In genomic region chr6:95150885-95151284, GRCm38 (mm10) we compare ENCODE assay signal across 33 mouse cellular contexts.
"Had no signal": no experiment of that assay in that cellular context is flagged by ENCODE, and none has a peak within 500 bp of the region (broad histone marks: within the 10 kb centered on the region; RNA-seq: fewer than 3 reads in every experiment).

No protein-coding gene starts in this region.

- H3K9me3 ChIP-seq: heart, embryonic 10.5 days; heart, embryonic 12.5 days; heart, embryonic 13.5 days; heart, embryonic 15.5 days; hindbrain, embryonic 10.5 days; hindbrain, embryonic 12.5 days; hindbrain, embryonic 13.5 days; hindbrain, embryonic 15.5 days; intestine, embryonic 15.5 days; kidney, embryonic 15.5 days had no signal

- H3K27ac ChIP-seq: heart, embryonic 10.5 days; heart, embryonic 13.5 days; heart, embryonic 15.5 days; hindbrain, embryonic 10.5 days; hindbrain, embryonic 12.5 days; hindbrain, embryonic 13.5 days; hindbrain, embryonic 14.5 days; hindbrain, embryonic 15.5 days; hindbrain, postnatal 0 days; intestine, embryonic 15.5 days; kidney, embryonic 15.5 days; kidney, postnatal 0 days; layer of hippocampus, adult 2 months had no signal

- H3K27me3 ChIP-seq: heart, embryonic 12.5 days; heart, embryonic 13.5 days; heart, embryonic 15.5 days; hindbrain, embryonic 12.5 days; hindbrain, embryonic 13.5 days; hindbrain, embryonic 15.5 days; intestine, embryonic 15.5 days; kidney, embryonic 15.5 days had no signal

- H3K36me3 ChIP-seq: heart, embryonic 10.5 days; heart, embryonic 12.5 days; heart, embryonic 13.5 days; heart, embryonic 15.5 days; hindbrain, embryonic 10.5 days; hindbrain, embryonic 12.5 days; hindbrain, embryonic 13.5 days; hindbrain, embryonic 15.5 days; intestine, embryonic 15.5 days; kidney, embryonic 15.5 days had no signal

- H3K4me1 ChIP-seq: heart, embryonic 12.5 days; heart, embryonic 13.5 days; heart, embryonic 15.5 days; hindbrain, embryonic 12.5 days; hindbrain, embryonic 13.5 days; hindbrain, embryonic 15.5 days; intestine, embryonic 15.5 days; kidney, embryonic 15.5 days had no signal

- ATAC-seq: hindbrain, embryonic 16.5 days; hindbrain, postnatal 0 days; inflammation-experienced regulatory T-cells, adult 6 months; intestine, embryonic 15.5 days; intestine, embryonic 16.5 days; intestine, postnatal 0 days had no signal

- H3K9ac ChIP-seq: heart, embryonic 12.5 days; heart, embryonic 13.5 days; heart, embryonic 15.5 days; hindbrain, embryonic 12.5 days; hindbrain, embryonic 13.5 days; hindbrain, embryonic 14.5 days; hindbrain, embryonic 15.5 days; intestine, embryonic 15.5 days; kidney, embryonic 15.5 days had no signal

- H3K4me2 ChIP-seq: heart, embryonic 11.5 days; heart, embryonic 12.5 days; heart, embryonic 13.5 days; heart, embryonic 15.5 days; hindbrain, embryonic 12.5 days; hindbrain, embryonic 13.5 days; hindbrain, embryonic 14.5 days; hindbrain, embryonic 15.5 days; intestine, embryonic 15.5 days; kidney, embryonic 15.5 days had no signal

- H3K4me3 ChIP-seq: heart, embryonic 10.5 days; heart, embryonic 12.5 days; heart, embryonic 13.5 days; heart, embryonic 15.5 days; hindbrain, embryonic 10.5 days; hindbrain, embryonic 12.5 days; hindbrain, embryonic 13.5 days; hindbrain, embryonic 15.5 days; intestine, embryonic 15.5 days; kidney, embryonic 15.5 days; layer of hippocampus, adult 2 months had no signal

- DNase-seq: heart, postnatal 10 days; heart, postnatal 14 days; heart, postnatal 36 days; kidney, adult 11 months; kidney, adult 18-20 months; kidney, adult 2 months; kidney, adult 8-10 months; kidney, adult 9 months; kidney, postnatal 10 days; kidney, postnatal 14 days; kidney, postnatal 25 days; kidney, postnatal 4 days; layer of hippocampus, adult 9-11 months; layer of hippocampus, postnatal 36 days had no signal
